Mouse (Mus musculus) brain, embryonic 18.5 days (tissue): ENCODE measurements around the gene Trim2.

Experiments
- DNase-seq: peaks from one replicate; pipeline ENCODE4 v3.0.0-alpha.2; 2012; ENCODE audit warnings: low read depth, low spot score

Trim2 gene

DNA sequence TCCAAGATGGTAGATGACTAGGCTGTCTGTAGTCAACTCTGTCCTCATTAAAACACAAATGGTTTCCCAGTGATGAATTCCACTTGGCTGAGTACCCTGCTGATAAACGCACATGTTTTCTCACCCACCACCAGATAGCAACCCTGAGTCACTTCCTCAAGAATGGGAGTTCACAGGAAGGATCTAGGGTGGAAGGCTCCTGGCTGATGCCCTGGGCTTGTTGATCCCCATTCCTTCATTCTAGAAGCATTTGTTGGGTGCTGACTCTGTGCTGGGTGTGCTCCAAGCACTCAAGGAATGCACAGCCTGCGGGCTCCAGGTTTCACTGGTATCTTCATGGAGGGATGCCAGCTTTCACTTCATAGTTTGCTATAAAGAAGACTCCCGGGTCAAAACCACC, 12.8 kb upstream of the Trim2 start:
- no peak for DNase-seq

DNA sequence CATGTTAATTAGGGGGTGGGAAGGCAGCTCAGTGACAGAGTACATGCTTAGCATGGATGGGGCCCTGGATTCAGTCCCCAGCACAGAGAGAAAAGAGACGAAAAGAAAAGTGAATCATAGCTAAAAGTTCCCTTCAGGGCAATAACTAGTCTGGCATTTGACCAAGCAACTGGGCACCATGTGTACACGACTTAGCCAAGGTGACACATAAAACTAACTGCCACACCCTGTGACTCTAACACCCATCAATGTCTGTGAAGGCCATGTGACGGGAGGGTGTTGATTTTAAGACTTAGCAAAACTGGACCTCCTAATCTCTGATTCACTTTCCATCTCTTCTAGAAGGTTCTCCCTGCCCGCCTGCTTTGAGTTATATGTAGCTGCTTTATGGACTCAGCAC, 12.2 kb upstream of the Trim2 start:
- DNase-seq = no peak

DNA sequence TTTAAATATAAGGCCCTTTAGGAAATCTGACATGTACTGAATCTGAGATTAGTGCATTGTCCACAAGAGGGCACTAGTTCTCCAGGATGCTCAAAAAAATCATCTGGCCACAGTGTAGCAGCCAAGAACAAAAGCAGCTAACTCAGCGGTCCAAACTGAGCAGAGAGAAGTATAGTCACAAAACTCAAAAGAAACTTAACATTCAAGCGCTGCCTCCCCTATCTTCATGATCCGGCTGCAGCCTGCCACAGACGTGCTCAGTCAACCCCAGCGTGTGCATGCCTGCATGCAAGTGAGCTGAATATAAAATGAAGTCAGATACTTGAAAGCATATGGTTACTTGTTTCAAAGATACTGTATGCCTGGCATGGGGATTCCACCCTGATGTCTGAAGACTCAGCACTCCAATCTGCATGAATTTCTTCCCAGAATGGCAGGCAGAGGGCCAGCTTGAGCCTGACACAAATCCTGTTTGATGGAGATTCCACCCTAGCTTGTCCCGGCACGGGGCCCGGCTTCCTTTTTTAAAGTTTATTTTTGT, 8.0 kb upstream of the Trim2 start:
- DNase-seq = peak; percentile 71

DNA sequence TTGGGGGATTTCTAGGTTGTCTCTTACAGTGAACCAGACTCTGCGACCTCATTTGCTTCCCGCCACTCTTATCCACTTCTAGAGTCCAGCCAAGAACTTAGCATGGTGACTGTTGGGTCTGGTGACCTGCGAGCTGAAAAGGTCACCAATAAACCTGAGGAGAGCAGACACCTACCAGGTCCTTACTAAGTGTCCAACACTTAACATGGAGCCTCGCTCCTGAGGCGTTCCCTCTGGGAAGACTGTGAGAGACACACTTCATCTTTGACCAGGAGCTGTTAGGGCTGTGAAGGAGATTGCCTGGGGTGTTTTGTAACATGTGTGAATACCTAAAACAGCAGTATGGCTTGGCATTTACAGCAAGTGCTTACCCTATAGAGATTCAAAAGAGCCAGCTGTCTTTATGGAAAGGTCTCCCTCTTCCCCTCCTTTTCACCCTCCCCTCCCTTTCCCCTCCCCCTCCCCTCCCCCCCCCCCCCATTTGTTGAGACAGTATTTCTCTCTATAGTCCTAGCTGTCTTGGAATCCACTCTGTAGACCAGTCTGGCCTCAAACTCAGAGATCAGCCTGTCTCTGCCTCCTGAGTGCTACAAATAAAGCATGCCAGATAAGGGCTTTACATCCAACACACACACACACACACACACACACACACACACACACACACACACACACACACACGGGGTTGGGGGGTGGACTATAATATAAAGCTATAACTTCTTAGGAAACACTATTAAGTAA, 7.3 kb upstream of the Trim2 start:
- no peak for DNase-seq

DNA sequence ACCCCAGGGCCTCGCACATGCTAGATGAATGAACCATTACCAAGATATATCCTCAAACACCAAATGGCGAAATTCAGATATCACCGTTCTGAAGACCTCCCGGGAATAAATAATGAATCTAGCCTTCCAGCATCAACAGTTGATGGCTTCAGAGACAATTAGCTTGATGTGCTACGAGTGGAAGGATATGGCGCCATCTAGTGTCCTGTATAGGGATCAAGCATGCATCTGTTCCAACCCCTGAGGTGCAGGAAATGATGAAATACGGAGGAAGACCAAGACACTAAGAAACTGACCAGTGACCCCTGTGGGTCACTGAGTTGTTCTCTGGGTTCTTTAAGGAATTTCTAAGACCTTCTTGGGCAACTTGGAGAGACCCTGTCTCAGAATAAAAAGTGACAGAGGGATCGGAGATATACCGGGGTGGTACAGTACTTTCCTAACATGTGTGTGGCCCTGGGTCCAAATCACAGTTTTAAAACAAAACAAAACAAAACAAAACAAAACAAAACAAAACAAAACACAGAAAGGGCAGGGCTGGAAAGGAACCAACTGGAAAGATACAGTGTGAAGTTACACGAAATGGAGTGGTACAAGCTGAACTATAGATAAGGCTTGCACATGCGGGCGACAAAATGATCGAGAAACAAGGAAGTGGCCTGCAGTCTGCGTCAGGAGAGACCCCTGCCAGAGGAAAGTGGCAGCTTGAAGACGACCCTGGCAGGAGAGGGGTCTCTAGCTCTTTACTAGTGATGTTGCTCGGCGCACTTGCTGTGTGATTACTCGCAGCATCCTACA, 6.5 kb upstream of the Trim2 start:
- peak; percentile 60 for DNase-seq

DNA sequence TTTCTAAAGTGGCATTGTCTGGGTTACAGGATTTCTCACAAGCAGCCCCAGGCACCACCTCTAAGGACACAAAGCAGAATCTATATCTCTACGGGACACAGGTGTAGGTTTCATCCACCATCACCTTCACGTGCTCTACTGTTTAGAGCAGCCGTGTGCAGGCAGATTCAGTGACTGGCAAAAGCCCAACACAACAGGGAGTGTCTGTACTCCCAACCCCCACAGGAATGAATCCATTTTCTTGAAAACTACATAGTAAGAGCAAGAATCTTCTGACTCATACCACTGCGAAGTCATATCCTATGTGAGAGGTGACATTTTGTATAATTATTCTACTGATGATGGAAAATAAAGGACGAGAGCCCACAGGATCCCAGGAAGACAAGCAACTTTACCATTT, 5.6 kb upstream of the Trim2 start:
- no peak for DNase-seq

DNA sequence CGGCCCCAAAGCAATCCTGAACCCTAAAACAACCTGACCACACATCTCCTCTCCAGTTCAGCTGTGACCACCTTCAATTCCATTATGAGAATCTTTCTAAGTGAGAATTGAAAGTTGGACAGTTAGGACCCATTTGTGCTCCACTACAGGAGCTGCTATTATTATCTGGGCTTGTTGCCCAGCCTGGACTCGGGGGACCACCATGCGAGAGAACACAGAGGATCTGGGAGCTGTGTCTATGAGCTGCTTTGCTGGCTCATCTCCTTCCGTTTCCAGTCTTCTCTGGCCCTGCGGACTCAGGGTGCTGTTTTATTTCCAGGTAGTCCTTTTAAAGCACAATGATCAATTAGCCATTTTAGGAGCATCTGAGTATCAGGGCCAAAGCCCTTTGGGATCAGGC, 839 bp upstream of the Trim2 start:
- no peak for DNase-seq

DNA sequence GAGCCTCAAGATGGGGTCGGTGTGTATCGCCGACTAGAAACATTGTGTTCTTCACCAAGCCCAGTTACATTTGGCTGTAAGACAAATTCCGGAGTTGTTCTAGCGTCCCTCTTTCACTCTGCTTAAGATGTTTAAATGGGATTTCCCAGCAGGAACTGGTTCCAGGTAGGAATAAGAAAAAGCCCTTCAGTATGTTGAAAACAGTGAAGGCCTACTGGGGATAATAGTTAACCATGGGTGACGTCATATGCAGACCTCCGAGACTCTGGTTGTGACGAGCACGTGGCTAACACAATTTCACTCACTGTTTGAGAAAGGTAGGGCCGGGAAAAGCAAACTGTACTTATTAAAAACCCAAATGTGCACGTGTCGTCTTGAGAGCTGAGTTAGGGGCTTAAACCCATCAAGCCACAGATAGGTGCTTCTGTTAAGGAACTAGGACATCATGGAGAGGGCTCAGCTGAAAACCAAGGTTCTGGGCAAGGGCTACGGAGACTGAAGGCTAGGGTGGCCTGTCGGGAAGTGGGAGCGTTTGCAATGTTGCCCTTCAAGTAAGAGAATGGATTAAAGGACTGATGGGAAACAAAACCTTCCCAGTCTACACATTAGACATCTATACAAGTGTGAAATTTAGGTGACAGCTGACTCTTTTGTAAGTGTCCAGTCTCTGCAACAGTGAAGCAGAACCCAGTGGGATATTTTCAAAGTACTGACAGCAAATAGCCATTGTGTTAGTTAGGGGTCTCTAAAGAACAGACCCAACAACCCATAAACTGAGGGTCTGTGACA, 761 bp downstream of the Trim2 start:
- DNase-seq = no peak

DNA sequence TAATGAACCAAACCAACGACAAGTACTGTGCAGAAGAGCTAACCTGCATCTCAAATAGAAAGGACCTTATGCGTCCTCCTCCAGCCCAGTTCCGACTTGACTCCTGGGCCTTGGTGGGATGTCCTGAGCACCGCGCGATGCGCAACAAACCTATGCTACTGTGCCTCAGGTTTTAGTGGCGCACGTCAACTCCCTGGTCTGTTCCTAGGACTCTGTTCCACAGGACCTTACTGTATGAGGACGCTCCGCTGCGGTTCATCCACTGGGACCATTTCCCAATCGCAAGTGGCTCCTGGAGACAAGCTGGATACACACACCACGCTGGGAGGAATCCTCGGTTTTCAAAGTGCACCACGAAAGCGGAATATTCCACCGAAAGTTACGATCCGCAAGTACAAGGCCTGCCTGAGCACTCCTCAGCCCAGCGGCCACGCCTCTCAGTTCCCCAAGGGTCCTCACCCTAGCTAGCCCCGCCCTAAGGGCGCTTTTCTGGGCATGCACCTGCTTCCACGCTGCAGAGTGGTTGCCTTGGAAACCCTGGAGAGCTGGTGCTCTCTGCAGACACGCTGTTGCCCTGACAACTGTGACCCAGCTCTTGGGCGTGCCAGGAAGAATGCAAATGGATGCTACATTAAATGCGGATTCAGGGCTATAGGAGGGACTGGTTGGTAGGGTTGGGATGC, 1.5 kb downstream of the Trim2 start:
- peak; percentile 88 for DNase-seq

DNA sequence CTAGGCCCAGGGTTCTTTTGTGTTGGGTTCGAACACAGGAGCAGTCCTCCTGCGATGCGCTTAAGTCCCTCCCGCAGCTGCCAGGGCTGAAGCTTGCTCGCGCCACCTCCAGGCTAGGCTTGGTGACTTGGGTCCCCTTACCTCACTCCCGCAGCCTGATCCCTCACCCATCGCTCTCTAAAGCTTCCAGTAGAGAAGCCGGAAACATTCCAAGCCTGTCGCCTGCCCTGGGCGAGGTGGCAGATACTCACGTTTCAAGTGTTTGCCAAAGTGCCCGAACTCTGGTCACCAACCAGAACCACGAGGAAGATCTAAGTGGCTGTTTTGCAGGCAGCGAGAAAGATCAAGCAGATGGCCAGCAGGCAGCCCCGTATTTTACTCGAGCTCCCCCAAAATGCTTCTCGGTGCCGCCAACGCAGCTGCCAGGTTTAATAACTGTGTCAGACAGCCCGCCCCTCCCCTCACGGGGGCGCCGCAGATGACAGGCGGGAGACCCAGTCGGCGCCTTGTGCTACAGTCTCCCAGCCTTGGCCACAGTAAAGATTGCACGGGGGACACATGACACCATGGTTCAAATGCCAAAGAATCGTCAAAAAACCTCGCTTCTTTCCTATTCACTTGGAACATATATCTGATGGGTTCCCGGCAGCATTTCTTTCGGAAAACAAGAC, 2.2 kb downstream of the Trim2 start:
- DNase-seq = peak; percentile 60

DNA sequence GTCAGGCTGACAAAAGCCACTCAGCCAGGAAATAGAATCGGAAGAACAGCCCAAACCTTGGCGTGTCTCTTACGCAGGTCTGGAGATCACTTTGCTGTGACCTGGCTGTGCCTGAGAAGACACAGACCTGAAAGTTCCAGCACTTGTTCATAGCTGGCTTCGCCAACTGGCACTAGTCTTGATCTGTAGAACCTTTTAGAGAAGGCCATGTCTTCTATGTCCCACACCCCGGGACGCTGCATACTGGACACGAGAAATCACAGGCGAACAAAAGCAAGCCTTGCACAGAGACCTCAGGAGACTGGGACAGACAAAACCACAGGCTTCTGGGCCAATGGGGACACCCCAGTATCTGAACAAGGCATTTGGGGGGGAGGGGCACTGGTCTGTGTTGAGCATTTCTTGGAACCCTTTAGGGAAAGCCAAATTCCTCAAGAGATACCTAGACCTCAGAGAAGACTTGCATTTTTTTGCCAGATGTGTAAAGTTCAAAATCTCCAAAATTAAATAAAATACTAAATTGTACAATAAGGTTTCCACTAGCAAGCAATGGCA, 3.2 kb downstream of the Trim2 start:
- no peak for DNase-seq

DNA sequence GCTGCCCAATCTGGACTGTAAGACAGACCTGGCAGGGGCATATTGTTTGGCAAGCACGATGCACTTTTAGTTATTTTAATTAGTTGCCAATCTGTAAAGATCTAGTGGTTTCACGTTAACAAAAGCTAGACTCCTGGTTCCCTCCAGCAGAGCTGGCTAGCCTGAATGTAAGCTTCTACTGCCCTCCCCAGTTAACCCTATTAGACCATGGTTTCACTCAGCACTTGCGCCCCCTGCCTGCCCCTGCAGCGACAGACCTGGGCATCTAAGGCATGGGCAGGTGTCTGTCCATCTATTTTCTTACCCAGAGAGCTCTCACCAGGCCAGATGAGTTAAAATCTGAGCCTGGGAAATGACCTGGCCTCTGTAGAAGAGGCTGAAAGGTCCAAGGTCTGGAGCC, 4.4 kb downstream of the Trim2 start:
- DNase-seq = no peak

DNA sequence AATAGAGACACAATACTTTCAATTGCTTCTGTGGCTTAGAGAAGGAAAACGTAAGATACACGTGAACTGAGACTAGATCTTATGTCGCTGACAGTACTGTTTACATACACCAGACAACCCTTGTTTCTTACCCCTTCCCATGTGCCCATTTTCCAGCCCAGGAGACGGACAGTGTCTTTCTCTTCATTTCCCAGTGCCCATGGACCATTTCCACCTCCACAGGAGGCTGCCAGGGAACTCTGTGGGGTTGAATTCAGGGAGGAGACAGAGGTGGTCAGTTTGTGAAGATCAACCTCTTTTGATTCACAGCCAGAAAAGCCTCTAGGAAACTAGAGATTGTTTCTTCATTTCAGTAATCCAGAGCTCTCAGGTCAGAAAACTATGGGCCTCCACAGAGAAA, 5.0 kb downstream of the Trim2 start:
- DNase-seq = no peak

DNA sequence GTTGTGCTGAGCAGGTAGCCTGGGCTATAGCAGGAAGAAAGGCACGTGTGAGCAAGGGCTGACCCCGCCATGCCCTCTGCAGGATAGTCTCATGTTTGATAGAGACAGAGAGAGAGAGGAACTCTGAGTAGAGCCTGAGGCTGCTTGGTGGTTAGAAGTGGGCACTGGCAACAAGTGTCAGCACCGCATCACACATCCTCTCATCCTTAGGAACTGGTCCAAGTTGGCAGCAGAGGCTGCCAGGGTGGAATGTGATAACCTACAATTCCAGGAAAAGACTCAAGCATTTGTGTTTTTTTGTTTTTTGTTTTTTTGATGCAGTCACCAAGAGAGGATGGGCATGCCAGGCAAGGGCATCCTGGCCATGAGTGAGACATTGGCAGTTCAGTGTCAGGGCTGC, 8.5 kb downstream of the Trim2 start:
- no peak for DNase-seq

DNA sequence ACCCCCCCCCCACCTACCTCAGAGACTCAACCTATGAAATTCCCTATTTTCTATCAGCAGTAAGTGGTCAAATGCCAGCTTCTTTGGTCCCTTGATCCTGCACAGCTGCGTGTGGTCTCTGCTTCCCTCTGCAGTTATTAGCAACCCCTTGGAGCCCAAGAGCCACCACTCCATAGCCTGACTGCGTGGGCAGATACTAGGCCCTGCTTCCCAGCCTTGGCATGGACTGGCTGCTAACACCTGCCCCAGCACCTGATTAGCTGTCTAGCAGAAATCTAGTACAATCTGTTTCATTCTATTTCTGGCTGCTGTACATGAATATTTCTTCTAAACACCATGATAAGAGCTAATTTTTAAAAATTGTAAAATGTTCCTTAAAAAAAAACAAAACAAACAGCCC, 10.0 kb downstream of the Trim2 start:
- no peak for DNase-seq

DNA sequence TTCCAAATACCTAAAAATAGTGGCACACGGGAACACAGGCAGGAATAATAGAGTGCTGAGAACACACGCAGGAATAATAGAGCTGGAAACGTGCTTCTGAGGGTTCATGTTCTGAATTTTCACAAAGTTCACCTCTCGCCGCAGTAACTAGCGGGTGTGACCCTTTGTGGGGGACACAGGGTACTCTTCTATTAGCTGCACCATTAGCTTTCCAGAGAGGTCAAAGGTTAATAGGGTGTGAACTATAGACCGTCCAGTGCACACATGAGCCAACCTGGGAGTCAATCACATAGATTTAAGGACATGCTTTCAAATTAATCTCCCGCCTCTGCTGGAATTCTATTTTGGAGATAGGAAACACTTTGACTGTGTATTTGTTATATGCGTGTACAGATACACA, 11.9 kb downstream of the Trim2 start:
- no peak for DNase-seq

DNA sequence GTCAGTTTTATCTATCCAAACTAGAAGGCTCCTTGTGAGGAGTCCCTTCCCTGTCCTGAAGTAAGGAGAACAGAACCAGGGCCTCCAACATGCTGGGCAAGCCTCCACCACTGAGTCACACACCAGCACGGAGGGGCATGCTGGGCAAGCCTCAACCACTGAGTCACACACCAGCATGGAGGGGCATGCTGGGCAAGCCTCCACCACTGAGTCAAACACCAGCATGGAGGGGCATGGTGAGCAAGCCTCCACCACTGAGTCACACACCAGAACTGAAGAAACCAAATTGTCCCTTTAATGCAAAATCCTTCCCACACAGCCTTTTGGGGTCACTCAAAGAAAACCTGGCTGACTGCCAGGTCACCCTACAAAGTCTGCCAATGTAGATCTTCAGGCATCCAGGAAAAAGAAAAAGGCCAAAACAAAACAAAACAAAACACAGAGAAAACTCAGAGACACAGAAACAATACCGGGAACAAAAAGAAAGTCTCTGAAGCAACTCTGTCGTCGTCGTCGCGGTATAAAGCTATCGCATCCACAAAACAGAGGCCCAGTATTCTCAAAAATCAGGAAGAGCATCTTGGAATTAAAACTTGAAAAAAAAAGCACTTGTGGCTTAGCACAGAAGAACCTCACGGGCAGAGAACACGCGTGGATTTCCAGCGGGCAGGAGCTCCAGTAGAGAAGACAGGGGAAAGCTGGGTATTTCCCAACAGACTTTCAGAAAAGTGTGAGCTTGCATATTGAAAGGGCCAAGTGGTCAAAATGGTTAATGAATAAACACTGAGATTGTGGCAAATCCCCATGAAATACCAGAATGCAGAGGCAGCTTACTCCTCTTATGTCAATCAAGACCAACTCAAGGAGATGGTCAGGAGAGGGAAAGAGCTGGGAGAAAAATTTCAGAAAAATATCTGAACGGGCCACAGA, 12.7 kb downstream of the Trim2 start:
- DNase-seq = no peak

DNA sequence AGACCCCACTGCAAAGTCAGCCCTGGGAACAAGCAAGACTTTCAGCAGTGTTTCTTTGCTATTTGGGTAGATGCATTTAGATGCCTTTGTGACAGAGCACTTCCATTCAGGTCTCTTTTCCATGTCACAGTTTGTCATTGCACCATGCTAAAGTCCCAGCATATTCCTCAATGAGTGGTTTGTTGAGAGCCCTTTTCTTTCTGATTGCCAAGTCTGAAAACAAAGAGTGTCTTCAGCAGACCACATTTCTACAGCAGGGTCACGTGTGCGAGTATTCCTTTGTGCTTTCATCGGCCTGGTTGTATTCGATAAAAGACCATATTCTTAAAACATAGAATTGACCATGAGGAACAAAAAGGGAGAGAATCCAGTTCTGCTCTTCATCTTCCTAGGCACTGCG, 14.4 kb downstream of the Trim2 start:
- no peak for DNase-seq

DNA sequence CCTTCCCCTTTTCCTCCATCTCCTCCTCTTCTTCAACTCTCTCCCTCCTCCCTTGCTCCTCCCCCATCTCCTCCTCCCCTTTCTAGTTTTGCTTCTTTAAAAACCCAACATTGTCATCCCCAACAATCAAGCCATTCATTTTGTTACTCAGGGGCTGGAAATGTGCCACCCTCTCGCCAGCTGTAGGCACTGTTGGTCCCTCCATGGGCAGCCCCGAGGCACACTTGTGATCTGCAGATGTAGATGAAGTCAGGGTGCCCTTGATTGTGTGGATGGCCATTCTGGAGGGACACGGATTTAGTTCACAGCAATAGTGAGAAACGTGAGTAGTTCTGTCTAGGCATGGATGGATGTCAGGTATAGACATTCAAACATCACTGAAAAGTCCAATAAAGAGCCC, 17.7 kb downstream of the Trim2 start:
- DNase-seq = no peak

DNA sequence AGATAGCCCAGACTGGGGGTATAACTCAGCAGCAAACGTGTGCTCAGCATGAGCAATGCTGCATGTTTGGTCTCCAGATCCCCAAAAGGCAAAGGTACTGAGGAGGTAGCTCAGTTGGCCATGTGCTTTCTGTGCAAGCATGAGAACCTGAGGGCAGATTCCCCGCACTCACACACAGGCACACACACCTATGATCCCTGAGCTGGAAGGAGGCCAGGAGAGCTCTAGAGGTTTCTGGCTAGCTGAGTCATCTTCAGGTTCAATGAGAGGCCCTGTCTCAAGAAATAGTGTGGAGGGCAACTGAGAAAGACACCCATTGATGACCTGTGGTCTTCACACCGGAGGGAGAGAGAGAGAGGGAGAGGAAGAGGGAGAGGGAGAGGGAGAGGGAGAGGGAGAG, 19.4 kb downstream of the Trim2 start:
- no peak for DNase-seq
